Comparison of ENCODE assay signal across 18 mouse cellular contexts in the genomic region with DNA sequence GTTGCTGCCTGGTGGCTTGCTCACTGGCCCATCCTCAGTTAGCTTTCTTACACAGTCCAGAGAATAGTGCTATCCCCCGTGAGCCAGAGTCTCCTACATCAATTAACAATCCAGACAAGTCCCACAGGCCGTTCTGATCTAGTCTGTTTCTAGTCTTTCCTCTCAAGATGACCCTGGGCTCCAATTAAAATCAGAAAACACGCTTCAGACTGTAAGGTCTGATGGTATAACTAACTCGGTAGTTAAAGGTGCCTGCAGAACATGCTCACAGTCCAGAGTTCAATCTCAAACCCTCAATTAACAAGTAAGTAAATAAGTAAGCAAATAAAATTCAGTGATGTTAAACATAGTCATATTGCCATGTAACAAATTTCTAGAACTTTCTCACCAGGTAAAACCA. TPM values are rescaled to one million over a fixed set of nuclear protein-coding genes. Genes with fewer than 3 reads are reported as not detected.
"Had no signal": no experiment of that assay in that cellular context is flagged by ENCODE, and none has a peak within 500 bp of the region (broad histone marks: within the 10 kb centered on the region; RNA-seq: fewer than 3 reads in every experiment).

No protein-coding gene starts in this region.

- H3K9ac ChIP-seq: intestine, embryonic 15.5 days; liver, embryonic 13.5 days; midbrain, embryonic 12.5 days; midbrain, embryonic 15.5 days; neural tube, embryonic 12.5 days; neural tube, embryonic 15.5 days; stomach, embryonic 15.5 days had no signal

- DNase-seq: liver, embryonic 13.5 days; lung, adult 2 months; lung, postnatal 14 days; right cerebral cortex, adult 18-20 months; right cerebral cortex, postnatal 14 days; right cerebral cortex, postnatal 4 days; thymus, adult 18-20 months; thymus, postnatal 36 days had no signal

- H3K27me3 ChIP-seq: intestine, embryonic 15.5 days; liver, embryonic 13.5 days; midbrain, embryonic 12.5 days; midbrain, embryonic 15.5 days; neural tube, embryonic 12.5 days; neural tube, embryonic 15.5 days; stomach, embryonic 15.5 days had no signal

- H3K27ac ChIP-seq: intestine, embryonic 15.5 days; left cerebral cortex, adult 2 months; liver, embryonic 13.5 days; macrophage; midbrain, embryonic 12.5 days; midbrain, embryonic 15.5 days; neural tube, embryonic 12.5 days; neural tube, embryonic 15.5 days; stomach, embryonic 15.5 days had no signal

- ATAC-seq: intestine, embryonic 15.5 days had no signal

- H3K9me3 ChIP-seq: intestine, embryonic 15.5 days; liver, embryonic 13.5 days; midbrain, embryonic 12.5 days; midbrain, embryonic 15.5 days; neural tube, embryonic 12.5 days; neural tube, embryonic 15.5 days; stomach, embryonic 15.5 days had no signal

- H3K36me3 ChIP-seq: intestine, embryonic 15.5 days; liver, embryonic 13.5 days; midbrain, embryonic 12.5 days; midbrain, embryonic 15.5 days; neural tube, embryonic 12.5 days; neural tube, embryonic 15.5 days; stomach, embryonic 15.5 days had no signal

- H3K4me2 ChIP-seq: intestine, embryonic 15.5 days; liver, embryonic 13.5 days; midbrain, embryonic 12.5 days; midbrain, embryonic 15.5 days; neural tube, embryonic 12.5 days; neural tube, embryonic 15.5 days; stomach, embryonic 15.5 days had no signal

- H3K4me3 ChIP-seq: intestine, embryonic 15.5 days; left cerebral cortex, adult 2 months; liver, embryonic 13.5 days; midbrain, embryonic 12.5 days; midbrain, embryonic 15.5 days; neural tube, embryonic 12.5 days; neural tube, embryonic 15.5 days; stomach, embryonic 15.5 days had no signal

- H3K4me1 ChIP-seq: intestine, embryonic 15.5 days; liver, embryonic 13.5 days; stomach, embryonic 15.5 days had no signal

RNA-seq across cellular contexts. Expression of a gene that starts 48.0 kb away (rescaled TPM):
- total RNA-seq: liver, adult 2 months had no signal
- polyA plus RNA-seq: liver, adult 2 months; macrophage; testis, adult 2 months had no signal
